Mouse (Mus musculus) cerebellum, adult 2 months (tissue): Measurements from ENCODE around the gene Gm17651. TPM values are rescaled to one million over a fixed set of nuclear protein-coding genes. Genes with fewer than 3 reads are reported as not detected.
A peak's percentile ranks its signal among the peaks of the same experiment; 100 is the strongest.

ENCODE experiments used
- DNase-seq, 2 experiments: peaks; one replicate each; pipeline ENCODE4 v3.0.0; 2021
- H3K27ac ChIP-seq: fragments of 200-500 bp; 2 replicates; pipeline ENCODE4 v1.5.1; 2012; ENCODE audit warnings: low read length, control low read depth, inconsistent platforms; ENCODE audit not compliant: insufficient read depth
- H3K27me3 ChIP-seq: fragments of 200-500 bp; 2 replicates; pipeline ENCODE4 v1.6.1; 2012; ENCODE audit warnings: inconsistent platforms, mild to moderate bottlenecking, low read length, moderate library complexity; ENCODE audit not compliant: control insufficient read depth, insufficient read depth
- H3K4me1 ChIP-seq: fragments of 200-500 bp; 2 replicates; pipeline ENCODE4 v1.6.1; 2011; ENCODE audit warnings: low read length; ENCODE audit not compliant: control insufficient read depth, insufficient read depth
- H3K4me3 ChIP-seq: fragments of 200-500 bp; replicated peaks from 2 replicates; pipeline ENCODE3; 2011; ENCODE audit warnings: mild to moderate bottlenecking, low read depth, low read length, control low read depth; ENCODE audit not compliant: insufficient read depth
- CTCF ChIP-seq: fragments of 200-500 bp; IDR thresholded peaks from 2 replicates; pipeline ENCODE4 v1.5.1; 2011; ENCODE audit warnings: low read depth, mild to moderate bottlenecking, control low read depth, low read length, moderate library complexity, borderline replicate concordance; ENCODE audit not compliant: insufficient read depth
- POLR2A ChIP-seq: fragments of 200-500 bp; IDR thresholded peaks from 2 replicates; pipeline ENCODE4 v1.6.1; 2011; ENCODE audit warnings: low read length, control low read depth, borderline replicate concordance; ENCODE audit not compliant: insufficient read depth
- whole genome bisulfite sequencing: fragments of 180-500 bp; shearing (Covaris S2); methylation state at CpG from one replicate; pipeline ENCODE4 v1.1.7; 2018; 5-methylcytosine and 5-hydroxymethylcytosine counted together
- polyA plus RNA-seq: library from polyadenylated mRNA; depleted of rRNA; stranded (reverse); fragments of >200 nt; gene quantifications from 2 replicates; pipeline ENCODE4 v1.2.3, GENCODE M21; 2012

Gene Gm17651
- polyA plus RNA-seq, 1 experiment, result not detected

DNA sequence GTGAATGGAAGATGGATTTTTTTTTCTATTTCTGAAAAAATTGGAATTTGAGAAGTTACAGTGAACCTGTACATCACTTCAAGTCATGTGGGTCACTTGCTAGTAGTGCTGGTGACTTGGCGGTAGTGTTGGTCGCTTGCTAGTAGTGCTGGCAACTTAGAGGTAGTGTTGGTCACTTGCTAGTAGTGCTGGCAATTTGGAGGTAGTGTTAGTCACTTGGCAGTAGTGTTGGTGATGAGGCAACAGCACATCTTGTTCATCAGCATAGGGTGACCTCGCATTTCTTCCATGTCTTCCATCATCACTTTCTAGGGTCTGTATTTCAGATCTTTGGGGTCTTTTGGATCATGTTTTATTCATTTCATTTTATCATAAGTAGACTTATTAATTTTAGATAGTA, 1.6 kb upstream of the Gm17651 start:
- DNase-seq, result no peak
- Histone ChIP-seq H3K27me3 (no peaks in the 10 kb centered on the region), H3K27ac (no peak overlapping the region), H3K4me1 (no peaks in the 10 kb centered on the region), H3K4me3 (no peak overlapping the region)
- TF ChIP-seq CTCF (no peak), POLR2A (no peak)
- 96% methylated on average over 3 of the region's 3 CpGs for WGBS

DNA sequence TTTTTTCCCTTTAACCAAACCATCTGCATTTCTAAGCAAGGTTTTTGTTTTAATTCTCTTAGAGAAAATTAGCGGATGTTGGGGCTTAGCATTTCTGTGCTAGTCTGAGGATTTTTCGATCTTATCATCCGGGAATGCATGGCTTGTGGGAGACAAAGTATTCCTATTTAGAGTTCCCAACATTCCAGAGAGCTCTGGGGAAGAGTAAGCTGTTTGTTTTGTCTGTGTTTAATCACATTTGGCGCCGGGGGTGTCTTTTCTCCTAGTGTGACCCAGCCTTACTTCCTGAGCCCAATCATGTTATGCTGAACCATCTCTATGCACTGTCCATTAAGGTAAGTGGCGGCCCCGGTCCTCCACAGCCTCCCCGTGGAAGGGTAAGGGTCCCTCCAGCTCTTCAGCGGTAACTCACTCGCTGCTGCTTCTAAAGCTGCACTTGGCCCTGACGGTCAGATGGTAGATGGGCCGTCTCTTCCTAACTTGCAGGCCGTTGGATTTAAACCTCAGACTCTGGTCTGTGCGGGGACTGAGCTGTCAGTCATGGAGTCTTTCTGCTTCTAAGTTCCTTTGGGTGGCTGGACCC, 7.3 kb downstream of the Gm17651 start:
- Histone ChIP-seq H3K4me3 (no peak overlapping the region), H3K27ac (no peak overlapping the region), H3K4me1 (no peaks in the 10 kb centered on the region), H3K27me3 (no peaks in the 10 kb centered on the region)
- TF ChIP-seq POLR2A (no peak), CTCF (no peak)
- WGBS, result 92% methylated on average over 14 of the region's 14 CpGs
- DNase-seq, result no peak

DNA sequence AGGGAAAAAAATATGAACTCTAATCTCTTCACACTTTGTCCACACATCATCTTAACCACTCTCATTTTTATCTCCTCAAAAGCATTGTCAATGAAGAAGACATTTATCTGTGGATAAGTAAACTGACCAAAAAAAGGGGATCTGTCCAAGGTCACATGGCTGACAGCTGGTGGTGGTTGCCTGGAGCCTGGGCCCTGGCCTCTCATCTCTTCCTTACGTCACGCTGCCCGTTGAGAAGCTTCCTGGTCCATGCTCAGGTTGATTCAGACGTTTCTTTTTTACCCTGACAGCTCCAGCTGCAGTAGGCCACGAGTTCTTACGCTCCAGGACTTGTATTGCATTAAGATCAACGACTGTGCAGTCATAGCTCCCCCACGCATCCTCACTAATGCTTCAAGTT, 8.3 kb downstream of the Gm17651 start:
- Histone ChIP-seq H3K4me1 (no peaks in the 10 kb centered on the region), H3K27ac (no peak overlapping the region), H3K4me3 (no peak overlapping the region), H3K27me3 (no peaks in the 10 kb centered on the region)
- TF ChIP-seq CTCF (no peak), POLR2A (no peak)
- WGBS, result 65% methylated on average over 8 of the region's 8 CpGs
- no peak for DNase-seq

DNA sequence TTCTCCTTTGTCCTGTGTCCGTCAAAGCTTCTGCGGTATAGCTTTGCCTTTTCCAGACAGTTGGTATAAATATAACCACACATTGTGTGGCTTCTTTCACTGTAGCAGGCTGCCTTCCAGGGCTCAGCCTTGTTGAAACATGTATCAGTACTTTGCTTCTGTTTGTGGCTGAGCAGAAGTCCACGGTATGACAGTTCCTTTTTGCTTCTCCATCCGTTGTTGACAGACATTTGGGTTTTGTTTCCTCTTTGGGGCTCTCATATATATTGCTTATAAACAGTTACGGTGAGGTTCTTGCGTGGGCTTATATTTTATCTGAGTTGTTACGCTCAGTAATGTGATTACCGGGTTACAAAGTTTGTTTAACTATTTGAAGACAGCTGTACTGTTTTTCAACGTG, 9.0 kb downstream of the Gm17651 start:
- WGBS, result 93% methylated on average over 9 of the region's 9 CpGs
- H3K27me3 ChIP-seq, result no peaks in the 10 kb centered on the region
- no peak for DNase-seq
- H3K4me1 ChIP-seq, result no peaks in the 10 kb centered on the region
- H3K4me3 ChIP-seq, result no peak overlapping the region
- no peak overlapping the region for H3K27ac ChIP-seq
- TF ChIP-seq POLR2A (no peak), CTCF (no peak)

DNA sequence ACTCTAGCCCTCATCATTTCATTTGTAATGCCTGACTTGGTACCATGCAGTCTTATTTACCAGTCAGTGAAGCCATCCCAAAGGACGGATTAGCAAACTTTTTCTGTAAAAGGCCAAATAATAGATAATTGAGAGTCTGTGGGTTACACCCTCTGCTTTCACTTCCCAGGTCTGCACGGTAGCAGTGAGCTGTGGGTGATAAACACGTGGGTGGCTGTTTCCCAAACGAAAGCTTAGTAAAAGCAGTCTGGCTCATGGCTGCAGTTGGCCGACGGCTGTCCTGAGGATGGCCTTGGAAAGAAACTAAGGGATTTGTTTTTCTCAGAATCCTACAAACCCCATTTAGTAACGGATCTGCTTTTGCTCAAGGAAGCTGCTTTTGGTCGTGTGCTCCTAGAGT, 13.3 kb downstream of the Gm17651 start:
- WGBS, result 76% methylated on average over 8 of the region's 8 CpGs
- Histone ChIP-seq H3K4me3 (no peak overlapping the region), H3K27ac (no peak overlapping the region), H3K27me3 (no peaks in the 10 kb centered on the region), H3K4me1 (no peaks in the 10 kb centered on the region; the same call in 1 of the 2 replicates)
- DNase-seq, result no peak
- TF ChIP-seq CTCF (no peak), POLR2A (no peak)

DNA sequence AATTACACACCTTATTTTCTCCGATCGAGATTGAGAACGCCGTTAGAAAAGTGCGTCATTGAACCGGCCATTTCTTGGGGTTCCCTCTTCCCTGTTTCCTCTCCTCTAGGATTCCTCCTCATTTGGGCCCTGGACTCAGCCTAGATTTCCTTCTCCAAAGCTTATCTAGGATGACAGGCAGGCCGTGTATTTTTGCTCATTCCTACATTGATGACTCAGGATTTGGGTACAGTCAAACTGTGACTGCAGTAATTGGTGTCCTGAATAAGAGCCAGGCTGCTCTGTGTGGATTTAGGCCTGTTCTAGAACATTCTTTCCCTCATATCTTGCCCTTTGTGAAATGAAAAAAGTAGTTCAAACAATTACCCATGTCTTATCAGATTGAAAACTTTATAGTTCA, 14.7 kb downstream of the Gm17651 start:
- no peaks in the 10 kb centered on the region for H3K27me3 ChIP-seq
- H3K4me1 ChIP-seq, result no peaks in the 10 kb centered on the region; the same call in 1 of the 2 replicates
- H3K4me3 ChIP-seq, result no peak overlapping the region
- no peak for TF ChIP-seq POLR2A
- no peak for TF ChIP-seq CTCF
- H3K27ac ChIP-seq, result no peak overlapping the region
- DNase-seq, result peak in 1 of 2 experiments; percentile 15
- WGBS, result 83% methylated on average over 7 of the region's 7 CpGs

DNA sequence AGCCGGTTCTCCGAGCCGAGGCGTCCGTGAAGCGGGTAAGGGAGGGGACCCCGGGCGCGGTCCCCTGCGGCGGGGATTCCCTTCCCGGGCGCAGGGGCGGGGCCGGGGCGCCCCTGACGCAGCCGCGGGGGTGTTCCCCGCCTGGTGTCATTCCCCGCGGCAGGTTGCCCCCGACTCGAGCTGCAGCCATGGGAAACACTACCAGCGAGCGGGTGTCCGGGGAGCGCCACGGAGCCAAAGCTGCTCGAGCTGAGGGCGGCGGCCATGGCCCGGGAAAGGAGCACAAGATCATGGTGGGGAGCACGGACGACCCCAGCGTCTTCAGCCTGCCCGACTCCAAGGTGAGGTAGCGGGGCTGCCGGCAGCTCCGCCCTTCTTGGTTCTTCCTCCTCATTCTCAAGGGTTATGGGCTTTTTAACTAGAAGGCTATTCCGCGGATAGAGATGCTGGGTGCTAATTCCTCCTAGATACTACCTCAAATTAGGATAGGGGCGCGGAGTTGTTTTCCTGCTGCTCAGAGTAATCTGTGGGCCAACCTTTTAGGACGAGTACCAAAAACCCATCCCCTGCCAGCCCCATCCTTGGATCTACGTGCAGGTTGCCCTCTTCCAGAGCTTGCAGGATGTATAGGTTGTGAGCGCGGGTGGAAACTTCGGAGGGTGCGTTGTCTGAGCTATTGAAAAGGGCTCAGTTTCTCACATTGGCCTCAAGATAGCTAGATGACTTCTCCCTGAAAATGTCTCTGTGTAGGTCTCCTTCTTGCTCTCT, 15.9 kb downstream of the Gm17651 start:
- 1% methylated on average over 45 of the region's 50 CpGs for whole genome bisulfite sequencing
- DNase-seq, result peak in 1 of 2 experiments; percentile 41
- TF ChIP-seq CTCF, result no peak
- TF ChIP-seq POLR2A, result no peak
- peak overlapping the region; percentile 80 for H3K27ac ChIP-seq
- H3K4me1 ChIP-seq, result no peaks in the 10 kb centered on the region; the same call in 1 of the 2 replicates
- no peaks in the 10 kb centered on the region for H3K27me3 ChIP-seq
- H3K4me3 ChIP-seq, result peak overlapping the region; percentile 98
